Mouse (Mus musculus) midbrain, postnatal 0 days (tissue): ENCODE results near the gene Aqp11. TPM values are rescaled to one million over a fixed set of nuclear protein-coding genes. Genes with fewer than 3 reads are reported as not detected.
A peak's percentile ranks its signal among the peaks of the same experiment; 100 is the strongest.

Experiments used
- ATAC-seq: fragments of 200-750 bp; cut with Nextera tagmentation; 2 replicates; pipeline ENCODE4 v1.8.0; 2017; ENCODE audit warnings: moderate number of reproducible peaks, mild to moderate bottlenecking, moderate TSS enrichment, moderate library complexity; ENCODE audit not compliant: low FRiP score
- DNase-seq: peaks from one replicate; pipeline ENCODE4 v3.0.0-alpha.2; 2015; ENCODE audit warnings: low spot score
- H3K27ac ChIP-seq: fragments of 300-500 bp; sonication (generic); 2 replicates; pipeline ENCODE4 v1.5.1; 2014; ENCODE audit warnings: low read depth, mild to moderate bottlenecking, low read length, mixed read lengths
- H3K27me3 ChIP-seq: fragments of 300-500 bp; sonication (generic); 2 replicates; pipeline ENCODE4 v1.6.1; 2014; ENCODE audit warnings: low read length, control low read depth, mixed read lengths; ENCODE audit not compliant: insufficient read depth
- H3K36me3 ChIP-seq: fragments of 300-500 bp; sonication (generic); 2 replicates; pipeline ENCODE4 v1.6.1; 2014; ENCODE audit warnings: low read length, control low read depth, mixed read lengths; ENCODE audit not compliant: insufficient read depth
- H3K4me1 ChIP-seq: fragments of 300-500 bp; sonication (generic); 2 replicates; pipeline ENCODE4 v1.6.1; 2014; ENCODE audit warnings: mild to moderate bottlenecking, control low read depth, antibody characterized with exemption, low read length, mixed read lengths; ENCODE audit not compliant: insufficient read depth
- H3K4me2 ChIP-seq: fragments of 300-500 bp; sonication (generic); 2 replicates; pipeline ENCODE4 v1.6.1; 2014; ENCODE audit warnings: low read depth, mild to moderate bottlenecking, low read length, mixed read lengths; ENCODE audit not compliant: poor library complexity, severe bottlenecking
- H3K4me3 ChIP-seq: fragments of 300-500 bp; sonication (generic); 2 replicates; pipeline ENCODE4 v1.5.1; 2014; ENCODE audit warnings: low read depth, mild to moderate bottlenecking, low read length, moderate library complexity
- H3K9ac ChIP-seq: fragments of 300-500 bp; sonication (generic); replicated peaks from 2 replicates; pipeline ENCODE4 v1.6.1; 2014; ENCODE audit warnings: mild to moderate bottlenecking, low read length, moderate library complexity, mixed read lengths; ENCODE audit not compliant: poor library complexity, severe bottlenecking
- H3K9me3 ChIP-seq: fragments of 300-500 bp; sonication (generic); 2 replicates; pipeline ENCODE4 v1.6.1; 2016; ENCODE audit warnings: low read length, control low read depth
- CTCF ChIP-seq: IDR thresholded peaks from 2 replicates; pipeline ENCODE4 v1.5.1; 2016; ENCODE audit warnings: antibody characterized with exemption, mild to moderate bottlenecking
- WGBS: fragments of 180-500 bp; shearing (Covaris S2); extraction: QIAGEN DNeasy Blood & Tissue Kit; methylation state at CpG from one replicate; pipeline ENCODE4 v1.1.7; 2014; 5-methylcytosine and 5-hydroxymethylcytosine counted together
- polyA plus RNA-seq: library from polyadenylated mRNA; unstranded; fragments of >200 nt; fragmentation: Nextera tagmentation; extraction: Ambion mirVana; gene quantifications from 2 replicates; pipeline ENCODE4 v1.2.1, GENCODE M21; 2015
- total RNA-seq: library from RNA; depleted of rRNA; stranded (reverse); fragments of >200 nt; gene quantifications from 2 replicates; pipeline ENCODE4 v1.2.3, GENCODE M21; 2014

Gene Aqp11
- total and polyA plus RNA-seq, 2 experiments from 2014 or later: 13.5 to 24.0 TPM

GRCm38 (mm10) chr7:97765963-97766347, 27.9 kb upstream of the Aqp11 start:
- TF ChIP-seq CTCF: no peak
- H3K4me3 ChIP-seq: no peak overlapping the region
- ATAC-seq (no peak), DNase-seq (no peak)
- no peak overlapping the region for H3K4me2 ChIP-seq
- no peaks in the 10 kb centered on the region for H3K36me3 ChIP-seq
- H3K9me3 ChIP-seq: no peaks in the 10 kb centered on the region
- H3K4me1 ChIP-seq: no peaks in the 10 kb centered on the region
- H3K9ac ChIP-seq: no peak overlapping the region
- H3K27me3 ChIP-seq: no peaks in the 10 kb centered on the region
- H3K27ac ChIP-seq: no peak overlapping the region
- WGBS: 77% methylated on average over 5 of the region's 5 CpGs

GRCm38 (mm10) chr7:97765181-97765962, 27.3 kb upstream of the Aqp11 start:
- Histone ChIP-seq H3K4me3 (no peak overlapping the region), H3K4me1 (no peaks in the 10 kb centered on the region), H3K27me3 (no peaks in the 10 kb centered on the region), H3K9ac (no peak overlapping the region), H3K9me3 (no peaks in the 10 kb centered on the region), H3K36me3 (no peaks in the 10 kb centered on the region), H3K4me2 (no peak overlapping the region), H3K27ac (no peak overlapping the region)
- DNase-seq: no peak
- no peak for TF ChIP-seq CTCF
- ATAC-seq: no peak
- WGBS: 91% methylated on average over 21 of the region's 21 CpGs

GRCm38 (mm10) chr7:97764591-97764990, 26.5 kb upstream of the Aqp11 start:
- H3K27me3 ChIP-seq: no peaks in the 10 kb centered on the region
- H3K4me3 ChIP-seq: no peak overlapping the region
- no peaks in the 10 kb centered on the region for H3K9me3 ChIP-seq
- H3K9ac ChIP-seq: no peak overlapping the region
- H3K4me2 ChIP-seq: no peak overlapping the region
- 86% methylated on average over 11 of the region's 11 CpGs for WGBS
- H3K27ac ChIP-seq: no peak overlapping the region
- ATAC-seq (no peak), DNase-seq (no peak)
- H3K4me1 ChIP-seq: no peaks in the 10 kb centered on the region
- H3K36me3 ChIP-seq: no peaks in the 10 kb centered on the region
- no peak for TF ChIP-seq CTCF

GRCm38 (mm10) chr7:97756967-97757881, 19.1 kb upstream of the Aqp11 start:
- TF ChIP-seq CTCF: no peak
- H3K4me1 ChIP-seq: no peaks in the 10 kb centered on the region
- no peak overlapping the region for H3K4me3 ChIP-seq
- ATAC-seq: peak; percentile 87
- no peaks in the 10 kb centered on the region for H3K9me3 ChIP-seq
- H3K4me2 ChIP-seq: peak overlapping the region; percentile 32
- DNase-seq: peak; percentile 64
- 27% methylated on average over 18 of the region's 18 CpGs for WGBS
- no peaks in the 10 kb centered on the region for H3K27me3 ChIP-seq
- H3K27ac ChIP-seq: no peak overlapping the region
- H3K9ac ChIP-seq: 0 out of 2 replicates have a peak overlapping the region, but pooled peaks have one; percentile 10
- H3K36me3 ChIP-seq: no peaks in the 10 kb centered on the region

- no peak for DNase-seq
- no peaks in the 10 kb centered on the region for H3K9me3 ChIP-seq
- TF ChIP-seq CTCF: no peak
Measured at GRCm38 (mm10) chr7:97749207-97750190, 11.4 kb upstream of the Aqp11 start.

More at GRCm38 (mm10) chr7:97749207-97750190, 11.4 kb upstream of the Aqp11 start:
- no peak overlapping the region for H3K27ac ChIP-seq
- ATAC-seq: no peak
- H3K4me3 ChIP-seq: no peak overlapping the region
- H3K4me1 ChIP-seq: no peaks in the 10 kb centered on the region
- 24% methylated on average over 19 of the region's 19 CpGs for WGBS
- H3K4me2 ChIP-seq: no peak overlapping the region
- H3K9ac ChIP-seq: no peak overlapping the region
- no peaks in the 10 kb centered on the region for H3K36me3 ChIP-seq
- H3K27me3 ChIP-seq: no peaks in the 10 kb centered on the region
